Mouse (Mus musculus): ENCODE data around the gene Gm8914. TPM values are rescaled to one million over a fixed set of nuclear protein-coding genes. Genes with fewer than 3 reads are reported as not detected.
"Not testable (repeated sequence)": the region's sequence is repeated elsewhere in the genome, so short reads cannot be mapped to it uniquely, and the experiment has no call there.

The Gm8914 gene
- polyA plus RNA-seq (2015; fragmentation: Nextera tagmentation; extraction: Ambion mirVana) = not detected in 2 replicates

DNA sequence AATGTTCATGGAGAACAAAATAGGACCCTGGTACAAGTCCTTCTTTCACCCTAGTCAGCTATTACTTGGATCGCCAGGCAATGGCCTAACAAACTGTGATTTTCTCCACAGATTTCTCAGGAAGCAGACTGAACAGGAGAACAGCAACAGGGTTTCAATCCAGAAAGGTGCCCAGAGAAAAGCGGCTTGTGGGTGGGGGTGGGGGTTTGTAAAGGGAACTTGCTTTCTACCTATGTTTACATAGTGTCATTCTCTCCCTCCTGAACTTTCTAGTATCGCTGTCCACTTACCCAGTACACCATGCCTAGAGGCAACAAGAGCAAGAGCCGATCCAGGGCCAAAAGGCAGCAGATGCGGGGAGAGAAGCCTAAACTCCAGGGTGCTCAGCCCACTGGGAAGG lies at the start of gene Gm8914:
TSS of gene Gm8914 (plus strand) at position 301 of the 400 bp plus-strand sequence.
- not testable (repeated sequence) for H3K9ac ChIP-seq (ENCODE audit: low read length); H3K4me3 ChIP-seq (ENCODE audit: low read length); H3K4me1 ChIP-seq (ENCODE audit: control insufficient read depth, insufficient read depth, low read length); H3K27me3 ChIP-seq (ENCODE audit: control insufficient read depth, insufficient read depth, low read length); H3K4me2 ChIP-seq (ENCODE audit: low read depth, low read length); H3K9me3 ChIP-seq (replicated peaks; ENCODE audit: control insufficient read depth, low read length); ATAC-seq (replicated peaks; ENCODE audit: extremely low read depth, insufficient read depth, low FRiP score); H3K36me3 ChIP-seq (ENCODE audit: control insufficient read depth, insufficient read depth); H3K27ac ChIP-seq (ENCODE audit: low read length)
- no CpG with 5 or more reads among the region's 5 CpGs for WGBS

Other genes with a start within 250 kb of the Gm8914 start
- not detected in 2 replicates for gene Mageb2, start 148.4 kb upstream of the Gm8914 start, polyA plus RNA-seq (2015; fragmentation: Nextera tagmentation; extraction: Ambion mirVana)
- not detected in 2 replicates for gene Gm5072, start 87.6 kb upstream of the Gm8914 start, polyA plus RNA-seq (2015; fragmentation: Nextera tagmentation; extraction: Ambion mirVana)
- gene 1700084M14Rik, start 95.8 kb downstream of the Gm8914 start, polyA plus RNA-seq (2015; fragmentation: Nextera tagmentation; extraction: Ambion mirVana) = not detected in 2 replicates
- not detected in 2 replicates for gene Gm14781, start 152.1 kb downstream of the Gm8914 start, polyA plus RNA-seq (2015; fragmentation: Nextera tagmentation; extraction: Ambion mirVana)